In the genomic region with DNA sequence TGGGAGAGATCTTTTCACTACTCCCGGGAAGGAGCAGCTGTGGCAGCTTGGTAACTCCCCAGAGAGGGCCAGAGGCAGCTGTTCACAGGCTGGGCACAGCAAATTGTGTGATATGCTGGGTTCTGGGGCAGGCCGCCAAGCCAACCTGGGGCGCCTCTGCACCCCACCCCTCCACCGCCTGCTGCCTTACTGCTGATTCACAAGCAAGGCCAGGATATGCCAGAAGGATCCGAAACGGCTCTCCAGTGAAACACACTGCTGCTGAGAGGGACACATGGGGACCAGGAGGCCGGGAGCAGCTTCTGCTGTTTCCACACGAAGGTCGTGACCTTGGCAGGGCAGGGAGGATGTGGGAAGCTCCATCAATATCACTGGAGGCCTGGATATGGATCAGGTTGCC, we compare ENCODE assay signal across 10 mouse cellular contexts.
DNase-seq lines count a peak whose midpoint lies in the region; ATAC-seq lines count a peak whose summit lies in the region.
"Had no signal": no experiment of that assay in that cellular context is flagged by ENCODE, and none has a peak within 500 bp of the region (broad histone marks: within the 10 kb centered on the region; RNA-seq: fewer than 3 reads in every experiment).

No protein-coding gene starts in this region.

- ATAC-seq in midbrain, embryonic 16.5 days = no peak
- no peak for ATAC-seq in midbrain, embryonic 13.5 days
- no peak; the same call in 1 of the 2 replicates for ATAC-seq in forebrain, embryonic 16.5 days
- ATAC-seq: Patski had no signal

- no peak overlapping the region for H3K4me3 ChIP-seq in midbrain, embryonic 16.5 days (ENCODE audit: low read depth, low read length)
- H3K4me3 ChIP-seq in midbrain, embryonic 13.5 days (replicated peaks) = no peak overlapping the region
- no peak overlapping the region for H3K4me3 ChIP-seq in forebrain, embryonic 16.5 days (replicated peaks; ENCODE audit: low read length)
- H3K4me3 ChIP-seq: limb, embryonic 13.5 days had no signal

- peak; percentile 63 to 81 for DNase-seq in frontal cortex, adult 2 months (ENCODE audit: extremely low spot score in 1 of 2, low spot score in 1 of 2)
- peak; percentile 51 to 91 for DNase-seq in left cerebral cortex, postnatal 25 days (ENCODE audit: low spot score in 2 of 2)
- peak; percentile 50 for DNase-seq in skeletal muscle tissue, adult 2 months (ENCODE audit: low read depth, low spot score)
- DNase-seq in thymus, postnatal 10 days (ENCODE audit: low spot score in 2 of 2) = no peak
- DNase-seq in thymus, postnatal 0 days (ENCODE audit: low spot score) = no peak

- H3K4me2 ChIP-seq in midbrain, embryonic 16.5 days (ENCODE audit: low read length) = no peak overlapping the region
- no peak overlapping the region for H3K4me2 ChIP-seq in midbrain, embryonic 13.5 days (replicated peaks)
- H3K4me2 ChIP-seq in forebrain, embryonic 16.5 days (ENCODE audit: low read length) = no peak overlapping the region
- H3K4me2 ChIP-seq: limb, embryonic 13.5 days had no signal

- 0 out of 2 replicates have a peak overlapping the region, but pooled peaks have one; percentile 20 for H3K27ac ChIP-seq in midbrain, embryonic 16.5 days (ENCODE audit: low read length)
- no peak overlapping the region for H3K27ac ChIP-seq in midbrain, embryonic 13.5 days
- H3K27ac ChIP-seq in forebrain, embryonic 16.5 days (ENCODE audit: low read length) = no peak overlapping the region
- H3K27ac ChIP-seq: limb, embryonic 13.5 days had no signal

- peaks cover 15% of the 10 kb centered on the region for H3K4me1 ChIP-seq in midbrain, embryonic 16.5 days (ENCODE audit: control insufficient read depth, insufficient read depth, low read length)
- H3K4me1 ChIP-seq in midbrain, embryonic 13.5 days (replicated peaks) = peaks cover 20% of the 10 kb centered on the region; the same call in 1 of the 2 replicates
- H3K4me1 ChIP-seq in forebrain, embryonic 16.5 days (replicated peaks; ENCODE audit: control insufficient read depth, insufficient read depth, low read length) = peaks cover 5% of the 10 kb centered on the region; the same call in 1 of the 2 replicates

- no peak overlapping the region for H3K9ac ChIP-seq in midbrain, embryonic 16.5 days (ENCODE audit: low read depth, low read length)
- H3K9ac ChIP-seq in midbrain, embryonic 13.5 days (replicated peaks) = no peak overlapping the region
- H3K9ac ChIP-seq in forebrain, embryonic 16.5 days (replicated peaks; ENCODE audit: low read depth, low read length) = no peak overlapping the region
- H3K9ac ChIP-seq: limb, embryonic 13.5 days had no signal

- no peaks in the 10 kb centered on the region for H3K9me3 ChIP-seq in midbrain, embryonic 16.5 days (replicated peaks; ENCODE audit: control insufficient read depth, low read length, poor library complexity, severe bottlenecking)
- no peaks in the 10 kb centered on the region for H3K9me3 ChIP-seq in midbrain, embryonic 13.5 days
- no peaks in the 10 kb centered on the region for H3K9me3 ChIP-seq in forebrain, embryonic 16.5 days (ENCODE audit: control insufficient read depth, low read length)
- H3K9me3 ChIP-seq: limb, embryonic 13.5 days had no signal

- intact Hi-C loops in left cerebral cortex, postnatal 25 days (cut with DNase I) = loop anchor here (1.0 to 5.0 kb wide), 4 partner anchors 21 to 60 kb away; no protein-coding TSS in a partner anchor

- H3K36me3 ChIP-seq in midbrain, embryonic 16.5 days (ENCODE audit: control insufficient read depth, insufficient read depth, low read length) = no peaks in the 10 kb centered on the region
- 0 out of 2 replicates have a peak, but pooled peaks cover 2% of the 10 kb centered on the region for H3K36me3 ChIP-seq in midbrain, embryonic 13.5 days
- H3K36me3 ChIP-seq in forebrain, embryonic 16.5 days (ENCODE audit: control insufficient read depth, insufficient read depth) = no peaks in the 10 kb centered on the region
- H3K36me3 ChIP-seq: limb, embryonic 13.5 days had no signal

- H3K27me3 ChIP-seq in midbrain, embryonic 16.5 days (ENCODE audit: control insufficient read depth, insufficient read depth, low read depth, low read length) = no peaks in the 10 kb centered on the region
- H3K27me3 ChIP-seq in midbrain, embryonic 13.5 days = no peaks in the 10 kb centered on the region
- H3K27me3 ChIP-seq in forebrain, embryonic 16.5 days (replicated peaks; ENCODE audit: control insufficient read depth, insufficient read depth, low read length) = no peaks in the 10 kb centered on the region
- H3K27me3 ChIP-seq: limb, embryonic 13.5 days had no signal

- 64% methylated on average over 9 of the region's 9 CpGs for WGBS in midbrain, embryonic 16.5 days
- 67% methylated on average over 9 of the region's 9 CpGs for WGBS in midbrain, embryonic 13.5 days
- WGBS in forebrain, embryonic 16.5 days = 63% methylated on average over 9 of the region's 9 CpGs

Comparison
In these comparisons a context has a peak if more than half of its experiments do, and no peak if none do; other contexts are left out.
1. DNase-seq: peak in frontal cortex, adult 2 months (2 of 2), left cerebral cortex, postnatal 25 days (2 of 2) and skeletal muscle tissue, adult 2 months (single experiment); none in thymus, postnatal 10 days (0 of 2) and thymus, postnatal 0 days (single experiment).